Mouse (Mus musculus): ENCODE results near the gene Tmem132c. TPM values are rescaled to one million over a fixed set of nuclear protein-coding genes. Genes with fewer than 3 reads are reported as not detected.

Tmem132c gene
- polyA plus RNA-seq, 1 experiment from 2014 or later, result 1.7 TPM

DNA sequence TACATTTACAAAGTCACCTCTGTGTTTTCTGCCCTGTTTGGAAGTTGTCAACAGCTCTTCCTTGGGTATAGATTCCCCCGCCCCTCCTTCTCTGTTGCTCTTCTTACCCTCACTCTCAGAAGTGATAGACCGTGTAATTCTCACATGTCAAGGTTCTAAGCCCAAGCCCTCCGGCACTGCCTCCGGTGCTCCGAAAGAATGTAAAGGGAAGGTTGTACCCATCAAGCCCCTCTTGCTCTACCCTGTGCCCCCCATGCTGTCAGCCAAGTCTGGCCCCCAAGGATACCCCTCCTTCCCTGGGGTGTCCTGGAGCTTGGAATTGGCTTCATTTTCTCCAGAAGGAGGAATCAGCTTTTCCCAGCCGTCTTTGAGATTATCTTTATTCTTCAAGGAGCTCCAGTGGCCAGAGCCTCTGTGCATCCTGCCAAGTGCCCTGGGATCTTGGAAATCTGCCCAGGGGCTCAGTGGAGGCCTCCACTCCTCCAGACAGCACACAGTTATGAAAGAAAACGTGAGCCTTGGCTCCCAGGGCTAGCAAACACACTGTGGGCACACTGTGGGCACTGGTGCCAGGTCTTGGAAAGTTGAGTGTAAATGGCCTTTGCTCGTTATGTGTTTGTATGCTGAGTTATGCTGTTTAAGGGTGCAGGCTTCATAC lies 59.1 kb downstream of the Tmem132c start:
- H3K4me3 ChIP-seq (ENCODE audit: low read depth, low read length), result no peak overlapping the region
- H3K36me3 ChIP-seq (ENCODE audit: control insufficient read depth, insufficient read depth, low read length), result no peaks in the 10 kb centered on the region
- no peaks in the 10 kb centered on the region for H3K4me1 ChIP-seq (replicated peaks; ENCODE audit: control insufficient read depth, insufficient read depth)
- H3K27me3 ChIP-seq (ENCODE audit: control insufficient read depth, insufficient read depth, low read length), result no peaks in the 10 kb centered on the region
- WGBS, result 53% methylated on average over 8 of the region's 8 CpGs
- no peak overlapping the region for H3K4me2 ChIP-seq (replicated peaks; ENCODE audit: low read depth)
- H3K9ac ChIP-seq (ENCODE audit: low read length), result no peak overlapping the region
- DNase-seq (ENCODE audit: low spot score), result no peak
- H3K9me3 ChIP-seq (ENCODE audit: control insufficient read depth, low read length), result no peaks in the 10 kb centered on the region
- TF ChIP-seq CTCF (IDR thresholded peaks at IDR 0.05; ENCODE audit: low read depth) (no peak), EP300 (optimal IDR thresholded peaks at IDR 0.05) (no peak)
- H3K27ac ChIP-seq (replicated peaks), result no peak overlapping the region
- no peak for ATAC-seq (ENCODE audit: low FRiP score, low TSS enrichment)

DNA sequence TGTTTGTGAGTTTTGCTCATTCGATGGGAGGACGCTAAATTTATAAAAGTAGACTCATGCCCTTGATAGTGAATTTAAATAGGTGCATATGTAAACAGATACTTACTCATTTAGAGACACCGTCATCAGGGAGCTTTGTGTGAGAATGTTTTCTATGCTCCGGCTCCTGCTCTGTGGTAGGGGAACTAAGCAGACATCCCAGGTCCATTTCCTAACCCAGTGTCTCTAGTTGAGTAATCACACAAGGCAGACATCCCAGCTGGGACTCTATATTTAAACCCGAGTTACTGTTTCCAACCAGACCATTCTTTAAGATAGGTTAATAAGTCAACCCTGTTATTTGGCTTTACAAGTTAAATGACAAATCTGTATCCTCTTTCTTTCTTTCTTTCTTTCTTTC lies 63.7 kb downstream of the Tmem132c start:
- no peak for ATAC-seq (ENCODE audit: low FRiP score, low TSS enrichment)
- H3K4me1 ChIP-seq (replicated peaks; ENCODE audit: control insufficient read depth, insufficient read depth), result no peaks in the 10 kb centered on the region
- WGBS, result 58% methylated on average over 5 of the region's 5 CpGs

DNA sequence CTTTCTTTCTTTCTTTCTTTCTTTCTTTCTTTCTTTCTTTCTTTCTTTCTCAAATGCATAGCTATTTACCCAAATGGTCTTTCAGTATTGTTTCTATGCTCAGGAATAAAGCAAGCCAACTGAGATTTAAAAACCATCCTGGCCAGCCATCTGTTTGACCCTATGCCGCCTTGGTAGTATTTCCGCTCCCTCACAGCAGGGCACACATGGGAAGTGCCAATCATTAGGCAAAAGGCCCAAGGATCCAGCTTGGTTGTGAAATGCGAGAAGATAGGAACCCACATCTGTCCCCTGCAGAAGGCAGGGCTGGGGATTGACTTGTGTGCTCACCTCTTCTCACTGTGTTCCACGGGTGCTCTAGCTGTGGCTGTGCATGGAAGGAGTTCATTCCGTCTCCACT lies 64.1 kb downstream of the Tmem132c start:
- no peak for DNase-seq (ENCODE audit: low spot score)
- Histone ChIP-seq H3K9me3 (ENCODE audit: control insufficient read depth, low read length) (no peaks in the 10 kb centered on the region), H3K4me1 (replicated peaks; ENCODE audit: control insufficient read depth, insufficient read depth) (no peaks in the 10 kb centered on the region), H3K27ac (replicated peaks) (no peak overlapping the region), H3K27me3 (ENCODE audit: control insufficient read depth, insufficient read depth, low read length) (no peaks in the 10 kb centered on the region), H3K4me3 (ENCODE audit: low read depth, low read length) (no peak overlapping the region), H3K4me2 (replicated peaks; ENCODE audit: low read depth) (no peak overlapping the region), H3K36me3 (ENCODE audit: control insufficient read depth, insufficient read depth, low read length) (no peaks in the 10 kb centered on the region), H3K9ac (ENCODE audit: low read length) (no peak overlapping the region)
- WGBS, result 65% methylated on average over 5 of the region's 5 CpGs
- no peak for TF ChIP-seq CTCF (IDR thresholded peaks at IDR 0.05; ENCODE audit: low read depth)
- no peak for TF ChIP-seq EP300 (optimal IDR thresholded peaks at IDR 0.05)
- no peak for ATAC-seq (ENCODE audit: low FRiP score, low TSS enrichment)

More for the DNA sequence above, 63.7 kb downstream of the Tmem132c start:
- no peak overlapping the region for H3K9ac ChIP-seq (ENCODE audit: low read length)
- no peaks in the 10 kb centered on the region for H3K27me3 ChIP-seq (ENCODE audit: control insufficient read depth, insufficient read depth, low read length)
- no peak for DNase-seq (ENCODE audit: low spot score)
- H3K27ac ChIP-seq (replicated peaks), result no peak overlapping the region
- no peak overlapping the region for H3K4me3 ChIP-seq (ENCODE audit: low read depth, low read length)
- no peaks in the 10 kb centered on the region for H3K36me3 ChIP-seq (ENCODE audit: control insufficient read depth, insufficient read depth, low read length)
- H3K9me3 ChIP-seq (ENCODE audit: control insufficient read depth, low read length), result no peaks in the 10 kb centered on the region
- H3K4me2 ChIP-seq (replicated peaks; ENCODE audit: low read depth), result no peak overlapping the region
- TF ChIP-seq EP300 (optimal IDR thresholded peaks at IDR 0.05) (no peak), CTCF (IDR thresholded peaks at IDR 0.05; ENCODE audit: low read depth) (no peak)

DNA sequence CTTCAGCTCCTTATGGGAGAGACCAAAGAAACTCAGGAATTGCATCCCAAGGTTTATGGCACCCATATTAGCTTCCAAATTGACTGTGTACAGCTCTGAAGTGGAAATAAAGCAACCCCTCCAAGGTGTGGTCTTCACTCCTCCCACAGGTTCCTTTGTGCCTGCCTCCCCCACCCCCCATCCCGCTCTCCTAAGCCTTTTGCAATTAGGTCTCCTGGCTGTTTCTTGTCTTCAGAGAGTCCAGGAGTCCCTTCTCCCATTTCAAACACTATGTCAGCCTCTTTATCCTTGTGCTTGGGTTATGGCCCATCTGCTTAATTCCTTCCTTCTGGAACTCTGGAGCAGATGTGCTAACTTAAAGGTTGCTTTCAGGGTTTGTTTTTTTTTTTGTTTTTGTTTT lies 65.1 kb downstream of the Tmem132c start:
- Histone ChIP-seq H3K4me1 (replicated peaks; ENCODE audit: control insufficient read depth, insufficient read depth) (no peaks in the 10 kb centered on the region), H3K36me3 (ENCODE audit: control insufficient read depth, insufficient read depth, low read length) (no peaks in the 10 kb centered on the region), H3K4me3 (ENCODE audit: low read depth, low read length) (no peak overlapping the region), H3K9ac (ENCODE audit: low read length) (no peak overlapping the region), H3K9me3 (ENCODE audit: control insufficient read depth, low read length) (no peaks in the 10 kb centered on the region), H3K27me3 (ENCODE audit: control insufficient read depth, insufficient read depth, low read length) (no peaks in the 10 kb centered on the region), H3K27ac (replicated peaks) (no peak overlapping the region), H3K4me2 (replicated peaks; ENCODE audit: low read depth) (no peak overlapping the region)
- WGBS, result 21% methylated on average over 1 of the region's 1 CpGs
- no peak for TF ChIP-seq CTCF (IDR thresholded peaks at IDR 0.05; ENCODE audit: low read depth)
- no peak for TF ChIP-seq EP300 (optimal IDR thresholded peaks at IDR 0.05)
- no peak for DNase-seq (ENCODE audit: low spot score)
- no peak for ATAC-seq (ENCODE audit: low FRiP score, low TSS enrichment)

DNA sequence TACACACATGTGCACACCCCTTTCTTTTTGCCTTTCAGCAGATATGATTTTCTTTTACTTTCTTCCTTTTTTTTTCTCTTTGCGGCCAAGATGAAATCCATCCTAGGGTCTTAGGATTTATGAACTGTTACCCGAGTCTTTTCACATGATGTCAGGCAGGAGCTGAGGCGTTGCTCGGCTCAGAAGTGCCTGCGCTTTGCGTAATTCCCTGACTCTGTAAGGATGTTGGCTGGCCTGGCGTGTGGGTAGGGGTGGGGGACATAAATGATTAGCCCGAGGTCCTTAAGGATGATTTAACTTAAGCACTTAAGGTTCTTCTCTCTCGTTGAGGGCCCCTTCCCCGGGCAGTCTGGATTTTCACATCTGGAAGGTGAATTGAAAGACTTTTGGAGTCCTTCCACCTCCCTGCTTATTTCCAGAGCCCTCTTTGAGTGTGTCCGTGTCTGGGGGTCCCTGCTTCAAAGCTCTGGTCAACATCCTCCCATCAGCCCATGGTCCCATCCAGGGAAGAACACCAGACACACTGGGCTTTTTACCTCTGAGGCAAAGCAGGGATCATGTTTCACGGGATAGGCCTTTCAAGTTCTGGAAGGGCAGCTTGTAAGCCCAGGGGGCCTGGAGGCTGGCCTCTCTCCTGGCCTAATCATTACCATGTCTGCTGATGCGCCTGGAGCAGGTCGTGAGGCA lies 68.9 kb downstream of the Tmem132c start:
- no peaks in the 10 kb centered on the region for H3K4me1 ChIP-seq (replicated peaks; ENCODE audit: control insufficient read depth, insufficient read depth)
- ATAC-seq (ENCODE audit: low FRiP score, low TSS enrichment) (no peak), DNase-seq (ENCODE audit: low spot score) (no peak)
- H3K9me3 ChIP-seq (ENCODE audit: control insufficient read depth, low read length), result no peaks in the 10 kb centered on the region
- H3K27ac ChIP-seq (replicated peaks), result no peak overlapping the region
- no peak overlapping the region for H3K4me3 ChIP-seq (ENCODE audit: low read depth, low read length)
- no peak overlapping the region for H3K9ac ChIP-seq (ENCODE audit: low read length)
- WGBS, result 40% methylated on average over 14 of the region's 14 CpGs
- no peaks in the 10 kb centered on the region for H3K36me3 ChIP-seq (ENCODE audit: control insufficient read depth, insufficient read depth, low read length)
- no peaks in the 10 kb centered on the region for H3K27me3 ChIP-seq (ENCODE audit: control insufficient read depth, insufficient read depth, low read length)
- TF ChIP-seq CTCF (IDR thresholded peaks at IDR 0.05; ENCODE audit: low read depth), result no peak
- no peak for TF ChIP-seq EP300 (optimal IDR thresholded peaks at IDR 0.05)
- no peak overlapping the region for H3K4me2 ChIP-seq (replicated peaks; ENCODE audit: low read depth)

DNA sequence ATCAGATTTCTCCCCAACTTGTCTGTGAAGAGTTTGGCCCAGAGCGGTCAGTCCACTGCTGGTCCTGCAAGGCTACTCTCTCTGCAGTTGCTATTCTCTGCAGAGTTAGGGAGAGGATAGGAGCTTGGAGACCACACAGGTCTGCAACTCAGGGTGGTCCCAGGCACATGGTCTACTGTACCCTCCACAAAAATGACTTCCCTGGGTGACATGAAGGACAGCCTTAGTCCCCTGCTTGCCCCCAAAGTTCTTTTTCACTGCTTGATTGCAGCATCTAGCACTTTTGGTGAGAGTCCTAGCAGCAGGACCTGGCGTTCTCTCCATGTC lies 69.4 kb downstream of the Tmem132c start:
- no peaks in the 10 kb centered on the region for H3K4me1 ChIP-seq (replicated peaks; ENCODE audit: control insufficient read depth, insufficient read depth)
- ATAC-seq (ENCODE audit: low FRiP score, low TSS enrichment), result no peak
- no peaks in the 10 kb centered on the region for H3K36me3 ChIP-seq (ENCODE audit: control insufficient read depth, insufficient read depth, low read length)
- no peak overlapping the region for H3K27ac ChIP-seq (replicated peaks)
- no peaks in the 10 kb centered on the region for H3K27me3 ChIP-seq (ENCODE audit: control insufficient read depth, insufficient read depth, low read length)
- 69% methylated on average over 2 of the region's 2 CpGs for WGBS
- no peaks in the 10 kb centered on the region for H3K9me3 ChIP-seq (ENCODE audit: control insufficient read depth, low read length)
- no peak for DNase-seq (ENCODE audit: low spot score)
- H3K9ac ChIP-seq (ENCODE audit: low read length), result no peak overlapping the region
- no peak overlapping the region for H3K4me3 ChIP-seq (ENCODE audit: low read depth, low read length)
- TF ChIP-seq EP300 (optimal IDR thresholded peaks at IDR 0.05), result no peak
- TF ChIP-seq CTCF (IDR thresholded peaks at IDR 0.05; ENCODE audit: low read depth), result no peak
- H3K4me2 ChIP-seq (replicated peaks; ENCODE audit: low read depth), result no peak overlapping the region

Data from stomach, postnatal 0 days (tissue).